Mouse (Mus musculus) frontal cortex, postnatal 10 days (tissue): ENCODE measurements around the gene Cnnm1.

ENCODE experiments used
- DNase-seq, 2 experiments: peaks; one replicate each; pipeline ENCODE4 v3.0.0; 2022; ENCODE audit warnings: low spot score in 2 of 2, mixed read lengths in 1 of 2

The Cnnm1 gene

GRCm38 (mm10) chr19:43535372-43535771, 95.1 kb downstream of the Cnnm1 start:
- DNase-seq, result no peak

GRCm38 (mm10) chr19:43546337-43547117, 106.3 kb downstream of the Cnnm1 start:
- DNase-seq, result no peak
